Mouse (Mus musculus) CD8-positive naive resting alpha-beta T cell, adult 2 months (primary cell): Measurements from ENCODE around the gene Strn3.
"Not testable (repeated sequence)": the region's sequence is repeated elsewhere in the genome, so short reads cannot be mapped to it uniquely, and the experiment has no call there.

ENCODE experiments used
- DNase-seq, 2 experiments: peaks; one replicate each; pipeline ENCODE4 v3.0.0; 2022; ENCODE audit warnings: low read depth in 2 of 2, low spot score in 2 of 2

Gene Strn3

DNA sequence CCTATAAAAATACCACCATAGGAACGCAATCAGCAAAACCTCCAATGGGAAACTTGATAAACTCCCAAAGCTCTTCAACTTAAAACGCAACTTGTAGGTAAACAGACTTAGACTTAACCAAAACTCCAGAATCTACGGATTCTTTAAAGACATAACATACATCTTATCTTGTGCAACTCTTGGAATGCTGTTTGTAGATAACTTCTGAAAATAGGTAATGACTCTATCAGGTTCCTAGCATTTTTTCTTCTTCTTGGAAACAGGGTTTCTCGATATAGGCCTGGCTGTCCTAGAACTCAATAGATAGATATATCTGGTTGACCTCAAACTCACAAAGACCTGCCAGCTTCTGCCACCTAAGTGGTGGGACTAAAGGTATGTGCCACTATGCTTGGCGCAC, 70.5 kb downstream of the Strn3 start:
- no peak for DNase-seq

DNA sequence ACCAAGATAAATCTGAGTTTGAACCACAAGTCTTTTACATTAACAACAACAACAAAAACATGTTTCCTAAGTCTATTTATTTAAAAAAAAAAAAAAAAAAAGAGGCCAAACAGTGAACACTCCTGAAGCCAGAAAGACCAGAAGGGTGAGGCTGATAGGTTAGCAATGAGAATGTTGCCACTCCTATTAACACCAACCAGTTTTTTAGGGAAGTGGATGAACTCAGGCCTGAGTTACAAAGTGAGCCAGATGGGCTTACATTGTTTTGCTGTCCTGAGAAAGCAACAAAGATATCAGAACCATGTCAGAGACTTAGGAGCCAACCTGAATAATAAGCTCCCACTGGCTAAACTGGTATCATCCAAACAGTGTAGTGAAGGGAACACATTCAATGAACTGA, 71.1 kb downstream of the Strn3 start:
- no peak for DNase-seq

DNA sequence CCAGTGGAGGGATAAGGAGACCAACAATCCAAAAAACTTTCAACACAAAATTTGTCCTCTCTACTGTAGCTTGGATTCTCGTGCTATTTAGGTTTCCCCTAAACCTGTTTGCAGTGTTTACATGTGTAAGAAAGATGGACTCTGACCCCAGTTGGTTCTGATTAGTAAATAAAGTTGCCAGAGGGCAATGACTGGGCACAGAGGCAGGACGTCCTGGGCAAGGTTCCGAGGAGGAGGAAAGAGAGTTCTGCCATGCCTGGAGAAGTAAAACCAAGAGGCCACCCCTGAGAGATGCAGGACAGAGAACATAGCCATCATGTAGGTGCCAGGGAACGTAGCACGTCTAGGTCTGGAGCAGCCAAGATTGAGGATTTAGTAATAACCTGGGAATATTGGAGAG, 79.3 kb downstream of the Strn3 start:
- DNase-seq = no peak

DNA sequence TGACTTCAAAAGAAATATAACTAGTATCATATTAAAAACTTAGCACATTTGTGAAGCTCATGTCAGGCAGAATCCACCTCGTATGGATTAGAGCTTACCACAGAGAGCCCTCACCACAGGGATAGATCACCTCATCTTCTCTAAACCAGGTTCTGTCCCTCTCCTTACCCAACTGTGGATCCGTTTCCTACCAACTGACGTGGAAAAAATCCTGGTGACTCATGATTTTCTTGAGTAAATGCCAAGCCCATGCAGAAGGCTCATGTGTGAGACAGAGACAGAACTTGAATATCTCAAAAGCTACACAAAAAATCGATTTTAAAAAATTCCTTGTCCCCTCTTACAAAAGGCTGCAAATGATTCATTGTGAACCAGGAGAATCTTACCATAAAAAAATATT, 85.6 kb downstream of the Strn3 start:
- no peak for DNase-seq

DNA sequence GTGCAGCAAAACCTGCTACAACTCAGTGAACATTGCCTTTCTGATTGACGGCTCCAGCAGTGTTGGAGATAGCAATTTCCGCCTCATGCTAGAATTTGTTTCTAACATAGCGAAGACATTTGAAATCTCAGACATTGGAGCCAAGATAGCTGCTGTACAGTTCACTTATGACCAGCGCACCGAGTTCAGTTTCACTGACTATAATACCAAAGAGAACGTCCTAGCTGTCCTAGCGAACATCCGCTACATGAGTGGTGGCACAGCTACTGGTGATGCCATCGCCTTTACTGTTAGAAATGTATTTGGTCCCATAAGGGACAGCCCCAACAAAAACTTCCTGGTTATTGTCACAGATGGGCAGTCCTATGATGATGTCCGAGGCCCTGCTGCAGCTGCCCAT, 88.4 kb downstream of the Strn3 start:
- DNase-seq = no peak

DNA sequence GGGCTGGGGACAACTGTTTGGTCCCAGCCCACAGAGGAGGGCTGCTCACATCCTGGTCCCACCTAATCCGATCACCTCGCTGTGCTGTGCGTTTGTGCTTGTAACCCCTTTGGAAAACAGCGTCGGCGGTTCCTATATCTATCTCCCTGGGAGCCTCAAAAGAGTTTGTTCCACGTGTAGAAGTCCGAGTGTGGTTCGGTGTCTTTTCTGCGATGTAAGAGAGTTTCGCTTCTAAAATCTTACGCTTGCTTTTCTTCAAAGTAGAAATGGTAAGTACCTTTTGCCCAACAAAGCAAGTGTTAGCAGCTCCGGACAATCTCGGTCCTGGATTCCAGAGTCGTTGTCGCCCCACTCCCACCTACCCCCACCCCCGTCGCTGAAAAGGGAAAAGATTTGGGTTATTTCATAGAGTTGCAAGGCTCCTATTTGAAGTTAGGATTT, 97.6 kb downstream of the Strn3 start:
- DNase-seq = no peak

DNA sequence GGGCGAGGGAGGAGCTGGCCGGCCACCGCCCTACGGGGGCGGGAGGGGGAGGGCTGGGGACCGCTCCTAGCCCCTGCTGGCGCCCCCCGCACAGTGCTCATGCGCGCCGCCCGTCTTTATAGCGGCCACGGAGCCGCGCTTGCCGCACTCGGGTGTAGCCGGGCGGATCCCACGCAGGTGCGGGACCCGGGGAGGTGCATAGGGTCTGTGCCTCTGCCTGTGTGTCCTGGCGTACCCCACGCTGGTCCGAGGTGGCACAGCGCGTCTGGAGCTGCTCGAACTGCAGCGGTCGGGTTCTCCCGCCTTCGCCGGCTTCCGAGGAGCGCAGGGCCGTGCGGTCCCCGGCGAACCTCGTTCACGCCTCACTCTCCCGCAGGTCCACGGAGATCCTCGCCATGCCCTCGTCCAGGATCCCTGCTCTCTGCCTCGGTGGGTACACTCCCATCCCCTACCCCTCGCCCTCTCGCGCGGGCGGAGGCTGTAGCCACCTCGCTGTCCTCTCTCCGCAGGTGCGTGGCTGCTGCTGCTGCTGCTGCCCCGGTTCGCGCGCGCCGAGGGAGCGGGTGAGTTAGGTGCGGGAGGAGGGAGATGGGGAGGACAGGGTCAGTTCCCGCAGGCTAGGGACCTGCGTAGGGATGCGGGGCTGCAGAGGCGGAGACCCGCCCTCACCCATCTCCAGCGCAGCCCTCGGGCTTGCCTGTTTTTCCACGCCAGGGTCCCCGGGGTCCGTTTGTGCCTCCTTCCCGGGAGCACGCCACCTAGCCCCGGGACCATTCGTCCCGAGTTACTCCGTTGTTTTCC, 98.3 kb downstream of the Strn3 start, which contains the start of gene Coch:
Gene Coch (plus strand): TSS at position 113 of the 801 bp plus-strand sequence.
- DNase-seq = no peak

DNA sequence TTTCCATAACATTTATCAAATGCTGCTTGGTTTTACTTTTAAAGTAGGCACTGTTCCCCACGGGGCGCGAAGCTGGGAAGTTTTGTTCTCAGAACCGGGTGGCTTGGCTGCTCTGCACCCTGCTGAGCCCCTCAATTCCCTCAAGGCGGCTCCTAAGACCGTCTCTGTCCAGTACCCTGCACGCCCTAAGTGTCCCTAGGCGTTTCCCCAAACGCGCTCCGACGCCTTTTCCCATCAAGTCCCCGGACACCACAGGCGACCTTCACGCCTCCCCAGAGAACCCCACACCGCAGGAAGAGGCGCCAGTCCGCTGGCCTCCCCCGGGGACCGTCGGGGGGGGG, 98.8 kb downstream of the Strn3 start:
- DNase-seq = no peak

DNA sequence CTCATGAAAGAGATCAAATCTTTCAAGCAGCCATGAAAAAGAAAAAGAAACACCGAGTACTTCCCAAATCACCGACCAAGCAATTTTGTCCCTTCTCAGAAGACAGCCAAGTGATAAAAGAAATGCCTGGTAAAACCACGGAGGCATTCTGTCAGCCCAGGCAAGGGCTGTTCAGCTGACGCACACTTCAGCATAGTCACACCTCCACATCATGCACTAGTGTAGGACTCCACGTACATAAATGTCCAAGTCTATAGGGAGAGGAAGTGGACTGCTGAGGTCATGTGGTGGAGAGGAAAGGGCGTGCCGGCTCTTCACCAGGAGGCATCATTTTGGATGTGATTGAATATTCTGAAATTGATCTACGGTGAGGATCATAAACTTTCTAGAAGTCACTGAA, 99.8 kb downstream of the Strn3 start:
- no peak for DNase-seq

DNA sequence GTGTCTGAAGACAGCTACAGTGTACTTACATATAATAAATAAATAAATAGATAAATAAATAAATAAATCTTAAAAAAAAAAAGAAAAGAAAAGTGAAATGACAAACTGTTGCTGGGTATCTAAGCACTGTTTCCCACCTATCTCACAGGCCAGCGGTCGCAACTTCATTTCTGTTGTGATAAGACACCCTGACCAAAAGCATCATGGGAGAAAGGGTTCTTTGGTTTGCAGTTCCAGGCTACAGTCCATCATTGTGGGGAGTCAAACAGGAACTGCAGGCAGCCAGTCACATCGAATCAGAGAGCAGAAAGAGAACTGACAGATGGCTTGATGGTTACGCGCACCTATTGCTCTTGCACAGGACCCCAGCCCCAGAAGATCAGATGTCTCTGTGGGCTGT, 102.4 kb downstream of the Strn3 start:
- DNase-seq = no peak

DNA sequence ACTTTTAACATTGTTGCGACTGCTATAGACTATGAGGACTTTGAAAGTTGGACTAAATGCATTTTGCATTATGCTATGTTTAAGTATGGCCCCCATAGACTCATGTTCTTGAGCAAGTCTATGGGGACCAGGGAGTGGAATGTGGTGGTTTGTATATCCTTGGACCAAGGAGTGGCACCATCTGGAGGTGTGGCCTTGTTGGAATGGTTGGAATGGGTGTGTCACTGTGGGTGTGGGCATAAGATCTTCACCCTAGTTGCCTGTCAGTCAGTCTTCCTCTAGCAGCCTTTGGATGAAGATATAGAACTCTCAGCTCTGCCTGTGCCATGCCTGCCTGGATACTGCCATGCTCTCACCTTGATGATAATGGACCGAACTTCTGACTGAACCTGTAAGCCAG, 113.9 kb downstream of the Strn3 start:
- DNase-seq = not testable (repeated sequence)

DNA sequence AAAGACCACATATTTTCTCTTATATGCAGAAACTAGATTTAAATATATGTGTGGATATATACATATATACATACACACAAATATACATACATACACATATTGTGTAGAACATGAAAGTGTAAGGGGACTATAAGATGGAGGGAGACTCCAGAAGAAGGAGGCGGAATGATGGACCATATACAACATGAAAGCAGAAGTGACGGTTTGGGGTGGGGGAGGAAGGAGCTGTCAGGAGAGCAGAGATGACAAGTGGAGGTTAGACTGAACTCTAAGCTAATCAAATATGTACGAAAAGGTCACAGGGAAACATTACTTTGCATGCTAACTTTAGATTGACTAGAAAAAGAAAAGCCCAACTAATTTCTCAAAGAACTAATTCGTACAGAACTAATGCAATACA, 119.0 kb downstream of the Strn3 start:
- DNase-seq = no peak

DNA sequence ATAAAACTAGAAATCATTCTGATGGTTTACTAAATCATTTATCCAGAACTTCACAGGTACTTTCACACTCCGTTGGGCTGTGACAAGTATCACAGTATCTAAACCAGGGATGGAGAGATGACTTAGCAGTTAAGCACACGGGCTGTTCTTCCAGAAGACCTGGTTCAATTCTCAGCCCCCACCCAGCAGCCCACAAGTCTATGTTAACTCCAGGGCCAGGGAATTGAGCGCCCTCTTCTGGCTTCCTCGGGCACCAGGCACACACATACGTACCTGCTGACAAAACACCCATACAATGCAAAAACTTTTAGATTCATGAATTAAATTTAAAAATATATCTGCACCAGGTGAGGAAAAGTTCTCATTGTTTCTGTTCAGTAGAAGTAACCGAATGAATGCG, 121.8 kb downstream of the Strn3 start:
- DNase-seq = no peak

DNA sequence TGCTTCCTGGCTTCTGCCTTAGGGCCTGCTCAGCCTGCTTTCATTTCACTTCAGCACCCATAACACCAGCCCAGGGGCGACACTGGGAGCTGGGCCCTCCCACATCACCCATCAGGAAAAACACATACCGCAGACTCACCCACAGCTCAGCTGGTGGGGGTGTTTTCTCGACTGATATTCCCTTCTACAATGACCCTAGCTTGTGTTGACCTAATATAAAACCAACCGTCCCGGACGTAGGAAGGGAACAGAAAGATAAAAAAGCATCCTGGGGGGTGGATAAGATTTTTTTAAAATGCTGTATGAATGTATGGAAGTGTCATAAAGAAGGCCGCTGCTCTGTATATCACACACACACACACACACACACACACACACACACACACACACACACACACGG, 122.2 kb downstream of the Strn3 start:
- DNase-seq = no peak

DNA sequence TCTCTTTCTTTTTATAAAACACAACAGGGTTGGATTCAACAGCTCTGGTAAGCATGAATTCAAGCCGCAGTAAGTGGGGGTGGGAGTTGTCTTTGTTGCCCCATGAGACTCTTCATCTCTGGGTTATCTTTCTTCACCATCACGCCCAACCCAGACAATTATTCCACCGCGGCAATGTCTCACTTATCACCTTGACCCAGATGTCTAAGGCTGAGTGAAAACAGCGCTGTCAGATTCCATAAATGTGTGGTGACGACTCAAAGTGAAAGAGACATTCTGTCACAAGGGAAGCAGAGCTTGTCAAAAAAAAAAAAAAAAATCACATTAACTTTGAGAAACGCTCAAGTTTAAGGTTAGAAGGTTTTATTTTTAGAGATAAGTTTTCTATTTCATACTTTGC, 124.5 kb downstream of the Strn3 start:
- DNase-seq = no peak

DNA sequence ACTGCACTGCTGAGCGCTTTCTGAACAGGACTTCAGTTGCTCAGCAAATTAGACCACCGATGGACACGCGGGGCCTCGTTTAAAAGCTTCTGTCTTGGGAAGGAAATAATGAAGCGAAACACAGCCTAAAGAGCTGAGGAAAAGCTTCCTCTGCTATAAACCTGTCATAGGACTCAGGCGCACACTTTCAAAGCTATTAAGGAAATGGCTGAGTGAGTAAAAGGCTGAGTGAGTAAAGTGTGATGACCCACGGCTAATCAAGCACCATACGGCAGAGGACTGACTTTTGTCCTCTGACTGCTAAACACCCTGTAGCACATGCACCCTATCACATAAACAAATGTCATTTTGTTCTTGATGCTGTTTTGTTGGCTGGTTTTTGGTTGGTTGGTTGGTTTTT, 130.3 kb downstream of the Strn3 start:
- DNase-seq = no peak
